Mouse (Mus musculus): ENCODE measurements around the gene Klhl36. TPM values are rescaled to one million over a fixed set of nuclear protein-coding genes. Genes with fewer than 3 reads are reported as not detected.
"Not testable (repeated sequence)": the region's sequence is repeated elsewhere in the genome, so short reads cannot be mapped to it uniquely, and the experiment has no call there.

The Klhl36 gene
- polyA plus RNA-seq, 1 experiment from 2014 or later, result 9.1 TPM

GRCm38 (mm10) chr8:119836831-119837230, 25.2 kb upstream of the Klhl36 start:
- Histone ChIP-seq H3K4me2 (no peak overlapping the region), H3K4me3 (no peak overlapping the region), H3K36me3 (no peaks in the 10 kb centered on the region), H3K9me3 (replicated peaks) (no peaks in the 10 kb centered on the region), H3K27ac (no peak overlapping the region), H3K27me3 (no peaks in the 10 kb centered on the region), H3K4me1 (replicated peaks) (peaks cover 47% of the 10 kb centered on the region), H3K9ac (no peak overlapping the region)
- no peak for ATAC-seq (replicated peaks; ENCODE audit: insufficient number of reproducible peaks, insufficient read depth, low FRiP score, low read depth)
- WGBS, result 83% methylated on average over 4 of the region's 4 CpGs

GRCm38 (mm10) chr8:119837553-119838071, 24.5 kb upstream of the Klhl36 start:
- 29% methylated on average over 10 of the region's 10 CpGs for WGBS

DNA sequence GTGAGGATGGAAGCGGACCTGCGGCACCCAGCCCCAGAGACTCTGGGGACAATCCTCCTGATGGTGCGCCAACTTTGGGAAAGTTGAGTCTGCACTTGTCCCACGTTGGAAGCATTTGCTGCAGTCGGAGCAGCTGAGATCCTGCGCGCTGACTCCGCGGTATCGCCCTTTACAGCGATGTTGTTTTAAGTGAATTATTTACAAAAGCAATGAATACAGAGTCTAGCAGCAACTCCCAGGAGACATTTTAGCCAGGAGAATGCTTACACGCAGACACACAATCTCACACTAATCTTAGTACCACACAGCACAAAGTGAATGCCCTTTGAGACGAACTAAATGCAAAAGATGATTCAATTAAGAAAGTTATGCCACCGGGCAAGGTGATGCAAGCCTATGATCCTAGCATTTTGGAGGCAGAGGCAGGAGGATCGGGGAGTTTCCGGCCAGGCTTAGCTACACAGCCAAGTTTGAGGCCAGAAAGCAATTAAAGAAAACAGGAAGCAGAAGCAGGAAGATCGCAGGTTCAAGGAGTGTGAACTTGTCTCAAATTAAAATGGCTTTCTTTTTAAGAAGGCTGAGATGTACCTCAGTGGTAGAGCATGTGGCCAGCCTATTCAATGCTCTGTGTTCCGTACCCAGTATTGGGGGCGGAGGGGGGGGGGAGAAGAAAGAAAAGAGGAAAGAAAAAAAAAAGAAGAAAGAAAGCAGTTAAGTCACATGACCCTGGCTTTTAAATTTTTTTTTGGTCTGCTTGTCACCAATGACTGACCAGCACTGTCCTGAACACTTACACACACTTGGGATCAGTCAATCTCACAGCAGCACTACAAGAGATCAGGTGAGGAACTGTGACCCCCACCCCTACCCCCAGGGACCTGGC, 23.7 kb upstream of the Klhl36 start:
- Histone ChIP-seq H3K27ac (peak overlapping the region; percentile 66), H3K9ac (no peak overlapping the region), H3K4me1 (replicated peaks) (peaks cover 34% of the 10 kb centered on the region), H3K4me3 (peak overlapping the region; percentile 72), H3K4me2 (peak overlapping the region; percentile 91), H3K36me3 (no peaks in the 10 kb centered on the region), H3K27me3 (no peaks in the 10 kb centered on the region), H3K9me3 (replicated peaks) (no peaks in the 10 kb centered on the region)
- no peak for ATAC-seq (replicated peaks; ENCODE audit: insufficient number of reproducible peaks, insufficient read depth, low FRiP score, low read depth)
- 64% methylated on average over 19 of the region's 19 CpGs for WGBS

More at GRCm38 (mm10) chr8:119837553-119838071, 24.5 kb upstream of the Klhl36 start:
- peak overlapping the region; percentile 91 for H3K4me2 ChIP-seq
- ATAC-seq (replicated peaks; ENCODE audit: insufficient number of reproducible peaks, insufficient read depth, low FRiP score, low read depth), result no peak
- no peaks in the 10 kb centered on the region for H3K27me3 ChIP-seq
- H3K4me3 ChIP-seq, result peak overlapping the region; percentile 72; the same call in 1 of the 2 replicates
- no peak overlapping the region for H3K9ac ChIP-seq
- H3K27ac ChIP-seq, result peak overlapping the region; percentile 66
- no peaks in the 10 kb centered on the region for H3K36me3 ChIP-seq
- no peaks in the 10 kb centered on the region for H3K9me3 ChIP-seq (replicated peaks)
- H3K4me1 ChIP-seq (replicated peaks), result peaks cover 39% of the 10 kb centered on the region

DNA sequence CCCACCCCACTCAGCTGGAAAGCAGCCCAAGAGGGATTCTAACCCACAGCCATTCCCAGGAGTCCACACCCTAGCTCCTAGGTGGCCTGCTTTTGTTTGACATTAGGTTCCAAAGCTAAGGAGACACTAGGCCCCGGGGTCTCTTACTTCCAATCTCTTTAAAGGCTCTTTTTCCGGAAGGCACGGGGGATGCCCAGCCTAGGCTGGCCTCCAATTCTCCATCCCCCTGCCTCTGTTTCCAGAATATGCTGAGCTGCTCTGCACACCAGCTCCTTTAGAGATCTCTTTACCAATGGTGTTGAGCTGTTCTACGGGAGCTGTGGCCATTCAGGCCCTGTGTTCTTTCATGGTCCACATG, 23.1 kb upstream of the Klhl36 start:
- Histone ChIP-seq H3K9ac (no peak overlapping the region), H3K36me3 (no peaks in the 10 kb centered on the region), H3K27me3 (no peaks in the 10 kb centered on the region), H3K27ac (peak overlapping the region; percentile 47), H3K4me2 (peak overlapping the region; percentile 91), H3K4me1 (replicated peaks) (peaks cover 31% of the 10 kb centered on the region), H3K9me3 (replicated peaks) (no peaks in the 10 kb centered on the region), H3K4me3 (peak overlapping the region; percentile 72)
- WGBS, result 77% methylated on average over 4 of the region's 4 CpGs
- no peak for ATAC-seq (replicated peaks; ENCODE audit: insufficient number of reproducible peaks, insufficient read depth, low FRiP score, low read depth)

GRCm38 (mm10) chr8:119839419-119840021, 22.5 kb upstream of the Klhl36 start:
- H3K9ac ChIP-seq, result peak overlapping the region; percentile 80
- H3K36me3 ChIP-seq, result no peaks in the 10 kb centered on the region
- H3K27me3 ChIP-seq, result no peaks in the 10 kb centered on the region
- WGBS, result 24% methylated on average over 14 of the region's 14 CpGs
- H3K9me3 ChIP-seq (replicated peaks), result no peaks in the 10 kb centered on the region
- peak overlapping the region; percentile 72 for H3K4me3 ChIP-seq
- peak overlapping the region; percentile 91 for H3K4me2 ChIP-seq
- no peak for ATAC-seq (replicated peaks; ENCODE audit: insufficient number of reproducible peaks, insufficient read depth, low FRiP score, low read depth)
- peaks cover 34% of the 10 kb centered on the region for H3K4me1 ChIP-seq (replicated peaks)
- H3K27ac ChIP-seq, result peak overlapping the region; percentile 72

DNA sequence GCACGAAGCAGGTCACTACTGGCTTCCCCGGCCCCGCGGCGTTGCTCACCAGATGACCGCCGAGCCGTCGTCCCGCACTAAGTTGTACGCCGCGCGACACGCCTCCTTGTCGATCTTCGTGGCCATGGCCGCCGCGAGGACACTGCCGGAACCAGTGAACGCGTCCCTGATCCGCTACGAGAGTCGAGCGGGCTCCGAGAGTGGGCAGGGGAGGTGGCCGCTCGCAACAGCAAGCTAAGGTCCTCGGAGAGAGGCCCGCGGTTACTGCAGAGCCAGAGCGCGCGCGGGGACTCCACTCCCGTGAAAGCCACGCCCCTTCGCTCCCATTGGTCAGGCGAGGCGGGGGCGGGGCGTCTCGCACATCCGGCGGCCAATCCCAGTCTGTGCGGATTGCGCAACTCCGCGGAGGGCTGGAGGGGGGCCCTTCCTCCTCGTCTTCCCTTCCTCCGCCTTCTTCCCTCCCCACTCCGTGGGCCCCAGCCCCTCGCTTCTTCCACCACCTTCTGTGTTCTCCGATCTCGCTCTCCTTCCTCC, 21.7 kb upstream of the Klhl36 start, which contains the start of gene Cotl1:
TSS of gene Cotl1 (minus strand) at position 270 of the 534 bp plus-strand sequence.
- peak within 1 kb of the TSS; percentile 91 for H3K4me2 ChIP-seq
- WGBS, result under 1% methylated on average over 57 of the region's 57 CpGs
- H3K9me3 ChIP-seq (replicated peaks), result no peaks in the 10 kb centered on the region
- peak; percentile 93 for ATAC-seq (replicated peaks; ENCODE audit: insufficient number of reproducible peaks, insufficient read depth, low FRiP score, low read depth)
- H3K4me1 ChIP-seq (replicated peaks), result peaks cover 38% of the 10 kb centered on the region
- H3K4me3 ChIP-seq, result peak within 1 kb of the TSS; percentile 72
- H3K27ac ChIP-seq, result peak within 1 kb of the TSS; percentile 72
- no peaks in the 10 kb centered on the region for H3K36me3 ChIP-seq
- H3K9ac ChIP-seq, result peak within 1 kb of the TSS; percentile 80
- no peaks in the 10 kb centered on the region for H3K27me3 ChIP-seq

- Histone ChIP-seq H3K9me3 (replicated peaks) (no peaks in the 10 kb centered on the region), H3K4me3 (peak overlapping the region; percentile 72), H3K4me2 (peak overlapping the region; percentile 91), H3K4me1 (replicated peaks) (peaks cover 38% of the 10 kb centered on the region), H3K27me3 (no peaks in the 10 kb centered on the region), H3K9ac (peak overlapping the region; percentile 45), H3K36me3 (no peaks in the 10 kb centered on the region), H3K27ac (peak overlapping the region; percentile 60)
- WGBS, result 11% methylated on average over 8 of the region's 8 CpGs
- no peak for ATAC-seq (replicated peaks; ENCODE audit: insufficient number of reproducible peaks, insufficient read depth, low FRiP score, low read depth)
Measured at GRCm38 (mm10) chr8:119840905-119841411, 21.1 kb upstream of the Klhl36 start.

DNA sequence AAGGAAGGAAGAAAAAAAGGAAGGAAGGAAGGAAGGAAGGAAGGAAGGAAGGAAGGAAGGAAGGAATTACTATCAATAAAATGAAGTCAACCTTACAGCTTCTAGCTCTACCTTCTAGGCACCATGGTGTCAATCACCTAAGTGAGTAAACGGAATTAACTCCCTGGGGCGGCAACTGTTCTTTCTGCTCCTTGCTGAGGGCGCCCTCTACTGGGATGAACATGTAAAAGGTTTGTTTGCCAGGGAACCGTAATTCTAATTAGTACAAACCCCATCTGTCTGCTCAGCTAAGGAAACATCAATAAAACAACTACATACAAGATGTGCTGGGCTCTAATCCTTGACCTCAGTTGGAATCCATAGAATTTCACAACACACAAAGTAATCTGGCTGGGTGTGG, 18.6 kb upstream of the Klhl36 start:
- Histone ChIP-seq H3K9me3 (replicated peaks) (no peaks in the 10 kb centered on the region), H3K4me2 (no peak overlapping the region), H3K36me3 (no peaks in the 10 kb centered on the region), H3K4me3 (no peak overlapping the region), H3K27ac (no peak overlapping the region), H3K4me1 (replicated peaks) (peaks cover 26% of the 10 kb centered on the region), H3K27me3 (no peaks in the 10 kb centered on the region; the same call in 1 of the 2 replicates), H3K9ac (no peak overlapping the region)
- ATAC-seq (replicated peaks; ENCODE audit: insufficient number of reproducible peaks, insufficient read depth, low FRiP score, low read depth), result no peak
- 4% methylated on average over 4 of the region's 4 CpGs for WGBS

DNA sequence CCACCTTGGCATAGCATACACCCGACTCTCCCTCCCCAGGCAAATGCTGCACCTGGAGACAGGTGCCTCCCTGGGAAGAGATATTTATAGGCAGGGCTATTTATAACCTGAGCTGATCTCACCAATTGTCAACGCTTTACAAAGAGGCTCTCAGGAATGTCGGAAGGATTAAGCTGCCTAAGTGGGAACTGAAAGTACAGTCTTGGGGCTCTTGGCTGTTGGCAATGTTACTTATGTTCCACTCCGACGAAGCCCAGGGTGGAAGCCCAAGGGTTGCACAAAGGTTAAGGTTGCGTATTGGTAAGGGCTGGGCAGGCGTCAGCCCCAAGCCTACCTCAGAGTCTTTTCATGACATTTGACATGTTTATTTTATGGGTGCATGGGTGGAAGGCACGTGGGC, 17.5 kb upstream of the Klhl36 start:
- H3K4me3 ChIP-seq, result no peak overlapping the region
- H3K36me3 ChIP-seq, result no peaks in the 10 kb centered on the region
- peaks cover 19% of the 10 kb centered on the region for H3K4me1 ChIP-seq (replicated peaks)
- H3K9me3 ChIP-seq (replicated peaks), result no peaks in the 10 kb centered on the region
- H3K4me2 ChIP-seq, result peak overlapping the region; percentile 21
- no peaks in the 10 kb centered on the region; the same call in 1 of the 2 replicates for H3K27me3 ChIP-seq
- no peak for ATAC-seq (replicated peaks; ENCODE audit: insufficient number of reproducible peaks, insufficient read depth, low FRiP score, low read depth)
- H3K27ac ChIP-seq, result no peak overlapping the region
- H3K9ac ChIP-seq, result no peak overlapping the region
- 16% methylated on average over 8 of the region's 8 CpGs for whole genome bisulfite sequencing

- H3K9ac ChIP-seq; H3K27ac ChIP-seq; H3K36me3 ChIP-seq; H3K9me3 ChIP-seq (replicated peaks); H3K4me2 ChIP-seq; H3K27me3 ChIP-seq; ATAC-seq (replicated peaks; ENCODE audit: insufficient number of reproducible peaks, insufficient read depth, low FRiP score, low read depth); H3K4me3 ChIP-seq: not testable (repeated sequence)
- 77% methylated on average over 7 of the region's 7 CpGs for WGBS
- H3K4me1 ChIP-seq (replicated peaks), result peaks cover 13% of the 10 kb centered on the region
Measured at GRCm38 (mm10) chr8:119845741-119846140, 16.3 kb upstream of the Klhl36 start.

Measured in heart, embryonic 15.5 days (tissue).